Mouse (Mus musculus) retina, postnatal 7 days (tissue): ENCODE results near the gene Gm20605.

Experiments
- DNase-seq: peaks from one replicate; pipeline ENCODE4 v3.0.0-alpha.2; 2012; ENCODE audit warnings: low read depth, low spot score

The Gm20605 gene

DNA sequence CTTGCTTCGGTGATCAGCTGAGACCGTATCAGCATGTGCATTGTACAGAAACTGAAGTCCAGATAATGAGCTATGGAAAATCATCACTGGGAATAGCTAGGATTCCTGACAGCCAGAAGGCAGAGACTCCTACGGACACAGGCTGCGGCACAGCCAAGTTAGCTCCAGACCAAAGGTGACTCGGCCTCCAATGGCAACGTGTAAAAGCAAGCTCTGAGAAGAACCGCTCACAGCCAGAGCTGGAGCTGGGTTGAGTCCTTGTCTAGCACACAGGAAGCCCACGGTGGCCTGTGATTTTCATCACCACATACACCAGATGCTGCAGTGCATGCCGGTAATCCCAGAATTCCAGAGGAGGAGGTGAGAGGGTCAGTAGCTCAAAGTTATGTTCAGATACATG is 61.6 kb downstream of the Gm20605 start:
- no peak for DNase-seq

DNA sequence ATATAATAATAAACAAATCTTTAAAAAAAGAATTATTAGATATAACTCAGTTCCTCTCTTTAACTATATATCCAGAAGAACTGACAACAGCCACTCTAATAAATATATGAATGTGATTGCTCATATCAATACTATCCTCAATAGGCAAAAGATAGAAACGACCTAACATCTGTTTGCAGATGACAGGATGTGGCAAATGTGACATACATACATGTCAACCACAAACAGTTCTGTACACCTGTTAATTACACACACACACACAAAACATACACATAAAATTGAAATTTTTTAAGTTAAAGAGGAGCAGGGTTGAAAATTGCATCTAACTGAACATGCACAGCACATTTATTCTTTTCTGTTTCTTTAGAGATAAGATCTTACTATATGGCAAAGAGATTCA is 62.9 kb downstream of the Gm20605 start:
- no peak for DNase-seq
